Mouse (Mus musculus): ENCODE data around the gene Rab32. TPM values are rescaled to one million over a fixed set of nuclear protein-coding genes. Genes with fewer than 3 reads are reported as not detected.

Gene Rab32
- polyA plus RNA-seq (2014; fragmentation: Illumina TruSeq; extraction: RNeasy Lipid Tissue Mini Kit (QIAGEN cat#74804); ENCODE audit: low read depth, low replicate concordance), result 2.0 TPM

DNA sequence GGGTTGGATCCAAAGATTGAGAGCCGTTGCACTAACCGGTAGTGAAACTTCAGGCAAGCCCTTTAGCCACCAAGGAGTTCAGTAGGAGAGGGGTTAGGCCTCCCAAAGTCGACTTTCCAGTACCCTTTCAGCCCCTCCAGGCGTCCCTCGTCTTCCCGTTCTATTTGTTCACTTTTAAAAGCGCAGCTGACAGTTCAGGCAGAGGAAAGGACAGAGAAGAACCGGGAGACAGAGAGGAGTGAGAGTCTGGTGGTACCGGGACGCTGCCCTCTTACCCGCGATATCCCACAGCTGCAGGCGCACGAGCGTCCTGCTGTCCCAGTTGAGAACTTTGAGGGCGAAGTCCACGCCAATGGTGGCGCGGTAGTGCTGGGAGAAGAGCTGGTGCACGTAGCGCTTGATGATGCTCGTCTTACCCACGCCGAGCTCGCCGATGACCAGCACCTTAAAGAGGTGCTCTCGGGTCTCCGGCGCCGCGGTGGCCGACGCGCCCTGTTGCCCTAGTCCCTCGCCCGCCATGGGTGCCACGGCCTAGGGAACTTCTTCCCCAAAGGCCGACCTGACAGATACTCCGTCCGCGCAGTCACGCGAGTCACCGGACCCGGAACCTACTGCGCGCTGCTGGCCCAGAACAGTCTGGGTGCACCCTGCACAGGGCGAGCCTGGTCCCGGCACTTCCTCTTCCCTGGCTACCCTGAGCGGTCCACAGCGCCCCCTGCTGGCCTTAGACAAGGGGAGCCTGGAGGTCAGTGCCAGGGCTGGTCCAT, at the start of gene Rab32:
Rab32 (minus strand) TSS at position 696 of the 767 bp plus-strand sequence.

Other genes starting within 250 kb of the Rab32 start
- 0.10 TPM for gene Adgb, start 85.9 kb downstream of the Rab32 start, polyA plus RNA-seq (2014; fragmentation: Illumina TruSeq; extraction: RNeasy Lipid Tissue Mini Kit (QIAGEN cat#74804); ENCODE audit: low read depth, low replicate concordance)
- gene Gm10944, start 123.1 kb upstream of the Rab32 start, polyA plus RNA-seq (2014; fragmentation: Illumina TruSeq; extraction: RNeasy Lipid Tissue Mini Kit (QIAGEN cat#74804); ENCODE audit: low read depth, low replicate concordance), result not detected